Mouse (Mus musculus) lung, postnatal 25 days (tissue): ENCODE results near the gene Mboat2.

Experiments used
- DNase-seq: peaks from one replicate; pipeline ENCODE4 v3.0.0; 2022; ENCODE audit warnings: low spot score

Gene Mboat2

DNA sequence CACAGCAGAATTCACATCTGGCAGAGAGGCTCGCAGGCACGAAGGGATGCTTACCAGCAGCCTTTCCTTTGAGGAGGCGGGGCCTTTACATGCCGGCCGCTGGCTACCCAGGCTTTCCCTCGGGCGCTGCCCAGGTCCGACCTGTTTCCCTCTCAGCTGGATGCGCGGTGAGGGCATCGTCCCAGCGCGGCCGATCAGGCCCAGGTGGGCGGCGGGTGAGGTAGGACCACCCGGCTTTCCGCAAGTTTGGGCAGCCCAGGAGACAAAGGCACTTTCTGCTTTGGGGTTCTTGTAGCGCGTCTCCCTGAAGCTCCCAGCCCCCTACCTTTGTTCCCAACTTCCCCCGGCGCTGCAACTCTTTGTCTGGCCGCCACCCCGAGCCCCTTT lies at the start of gene Mboat2:
Gene Mboat2, plus strand, starts transcription at position 114 of the 387 bp plus-strand sequence.
- DNase-seq, result peak; percentile 34

DNA sequence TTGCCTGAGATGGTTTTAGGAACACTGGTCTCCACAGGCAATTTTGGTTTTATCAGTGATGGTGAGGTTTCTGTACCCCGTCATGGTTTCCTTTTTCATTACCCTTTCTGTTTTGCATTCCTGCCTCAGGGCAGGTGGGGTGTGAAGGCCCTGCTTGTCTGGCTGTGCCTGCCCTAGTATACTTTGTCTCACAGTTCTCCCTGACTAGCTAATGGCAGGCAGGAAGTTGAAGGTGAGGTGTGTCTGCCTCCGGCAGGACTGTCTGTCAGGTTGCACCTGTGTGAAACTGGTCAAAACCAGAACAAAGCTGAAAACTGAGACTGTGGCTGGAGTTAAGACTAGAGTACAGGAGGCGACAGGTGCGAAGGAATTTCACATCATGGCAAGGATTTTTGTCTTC lies 46.9 kb upstream of the Mboat2 start:
- DNase-seq, result no peak

DNA sequence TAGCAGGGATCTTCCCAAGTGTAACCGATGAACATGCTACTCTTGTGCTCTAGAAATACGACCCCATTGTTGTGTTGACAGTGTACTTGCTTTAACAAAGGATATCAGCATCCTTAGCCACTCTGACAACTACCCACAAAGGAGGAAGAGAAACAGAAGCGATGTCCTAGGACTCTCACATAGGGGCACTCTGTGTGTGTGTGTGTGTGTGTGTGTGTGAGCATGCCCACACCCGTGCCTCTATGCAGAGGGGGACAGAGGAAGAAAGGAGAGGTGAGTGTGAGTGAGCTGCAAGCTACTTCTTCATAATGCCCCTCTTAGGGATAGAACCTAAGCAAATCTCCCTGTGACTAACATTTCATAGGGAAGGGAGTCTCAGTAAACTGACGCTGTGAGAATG lies 44.8 kb upstream of the Mboat2 start:
- no peak for DNase-seq

- DNase-seq, result no peak
Measured at GRCm38 (mm10) chr12:24786316-24786715, 44.4 kb upstream of the Mboat2 start.

GRCm38 (mm10) chr12:24789659-24790058 lies 41.0 kb upstream of the Mboat2 start:
- peak; percentile 1 for DNase-seq

DNA sequence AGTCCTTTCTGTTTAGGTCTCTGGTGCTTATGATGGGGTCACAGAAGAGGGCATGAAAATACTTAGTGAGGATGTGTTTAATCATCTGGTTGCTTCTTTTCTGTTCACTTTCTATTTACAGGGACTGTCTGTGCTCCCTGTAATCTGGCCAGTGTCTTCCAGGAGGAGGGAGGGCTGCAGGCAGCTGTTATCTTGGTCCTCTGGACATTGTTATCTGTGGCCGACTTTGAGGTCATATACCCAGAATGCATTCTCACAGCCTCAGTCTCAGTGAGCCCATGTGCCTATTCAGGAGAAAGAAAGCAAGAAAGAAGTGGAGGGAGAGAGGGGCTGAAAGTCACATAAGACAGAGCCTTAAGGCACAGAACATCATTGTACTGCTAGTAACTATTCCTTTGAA lies 19.4 kb upstream of the Mboat2 start:
- DNase-seq, result no peak

- DNase-seq, result no peak
Measured at GRCm38 (mm10) chr12:24811906-24812305, 18.8 kb upstream of the Mboat2 start.

- DNase-seq, result no peak
Measured at GRCm38 (mm10) chr12:24822831-24823230, 7.8 kb upstream of the Mboat2 start.

GRCm38 (mm10) chr12:24823636-24824354 lies 6.9 kb upstream of the Mboat2 start:
- no peak for DNase-seq

- DNase-seq, result no peak
Measured at GRCm38 (mm10) chr12:24830086-24830485, 593 bp upstream of the Mboat2 start.

- peak; percentile 70 for DNase-seq
Measured at GRCm38 (mm10) chr12:24831153-24831963, 679 bp downstream of the Mboat2 start.

GRCm38 (mm10) chr12:24831964-24832427 lies 1.3 kb downstream of the Mboat2 start:
- DNase-seq, result no peak

DNA sequence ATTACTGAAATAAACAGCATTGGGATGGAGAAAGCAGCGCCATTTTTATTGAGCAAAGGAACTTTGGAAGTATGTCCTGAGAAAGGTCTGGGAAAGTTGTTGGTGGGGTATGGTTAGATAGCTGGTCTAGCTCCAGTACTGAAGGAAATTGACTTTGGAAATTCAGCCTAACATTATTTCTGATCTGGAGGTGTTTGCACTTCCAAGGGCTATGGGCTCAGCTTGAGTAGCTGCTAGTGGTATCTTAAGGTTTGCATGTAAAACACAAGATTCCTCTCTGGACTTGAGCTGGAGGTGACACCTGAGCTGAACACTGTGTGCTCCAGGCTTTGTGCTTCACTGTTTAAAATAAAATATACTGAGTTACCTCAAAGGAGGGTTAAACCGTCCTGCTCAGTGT lies 1.8 kb downstream of the Mboat2 start:
- no peak for DNase-seq

- DNase-seq, result no peak
Measured at GRCm38 (mm10) chr12:24837947-24838346, 7.3 kb downstream of the Mboat2 start.

- DNase-seq, result no peak
Measured at GRCm38 (mm10) chr12:24841115-24841879, 10.6 kb downstream of the Mboat2 start.

- DNase-seq, result no peak
Measured at GRCm38 (mm10) chr12:24842299-24842910, 11.7 kb downstream of the Mboat2 start.

- DNase-seq, result no peak
Measured at GRCm38 (mm10) chr12:24843395-24844072, 12.9 kb downstream of the Mboat2 start.

DNA sequence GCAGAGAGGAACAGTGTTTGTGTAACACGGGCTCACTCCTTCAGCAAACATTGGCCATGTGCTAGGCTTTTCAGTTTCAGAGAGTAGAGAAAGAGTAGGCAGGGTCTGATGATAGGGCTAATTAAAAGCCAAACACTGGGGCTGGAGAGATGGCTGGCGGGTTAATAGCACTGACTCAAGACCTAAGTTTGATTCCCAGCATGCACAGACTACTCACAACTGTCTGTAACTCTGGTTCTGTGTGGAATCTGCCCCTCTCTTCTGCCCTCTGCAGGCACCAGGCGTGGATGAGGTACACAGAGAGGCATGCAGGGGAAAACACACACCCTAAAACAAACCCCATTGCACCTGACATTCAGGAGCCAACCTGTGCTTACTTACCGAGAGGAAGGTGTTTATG lies 14.7 kb downstream of the Mboat2 start:
- DNase-seq, result no peak

GRCm38 (mm10) chr12:24848107-24848506 lies 17.4 kb downstream of the Mboat2 start:
- DNase-seq, result no peak

DNA sequence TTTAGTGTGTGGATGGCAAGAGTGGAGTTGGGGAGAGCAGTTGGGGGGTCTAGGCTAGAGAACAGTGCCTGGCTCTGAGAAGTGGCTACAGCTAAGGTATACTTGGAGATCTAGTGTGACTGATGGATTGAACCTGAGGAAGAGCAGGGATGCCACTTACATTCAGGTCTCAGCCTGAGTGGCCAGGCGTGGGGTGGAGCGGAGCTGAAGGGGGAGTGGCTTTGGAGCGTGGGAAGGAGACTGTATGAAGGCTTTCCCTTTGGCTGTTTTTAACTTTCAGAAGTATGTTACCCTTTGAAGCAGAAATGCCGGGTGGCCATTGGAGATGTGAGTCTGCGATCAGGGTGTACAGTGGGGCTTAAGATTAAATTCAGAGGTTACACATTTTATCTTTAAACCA lies 26.7 kb downstream of the Mboat2 start:
- DNase-seq, result no peak

DNA sequence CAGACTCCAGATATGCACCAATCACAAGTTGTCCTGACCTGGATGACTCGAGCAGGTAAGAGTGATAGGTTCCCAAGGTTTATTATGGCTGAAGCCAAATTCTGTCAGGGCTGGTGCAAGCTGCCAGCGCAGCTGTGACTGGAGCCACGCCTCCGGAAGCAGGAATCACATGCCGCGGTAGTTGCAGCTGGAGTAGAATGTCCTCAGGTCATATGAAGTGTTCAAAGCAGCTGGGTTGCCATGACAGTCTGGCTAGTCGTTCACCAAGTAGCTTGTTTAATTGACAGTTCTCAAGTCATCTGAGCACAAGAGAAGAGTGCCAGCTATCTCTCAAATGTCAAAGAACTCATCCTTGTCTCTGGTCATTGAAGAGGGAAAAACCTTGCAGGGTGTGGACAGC lies 28.7 kb downstream of the Mboat2 start:
- DNase-seq, result no peak

DNA sequence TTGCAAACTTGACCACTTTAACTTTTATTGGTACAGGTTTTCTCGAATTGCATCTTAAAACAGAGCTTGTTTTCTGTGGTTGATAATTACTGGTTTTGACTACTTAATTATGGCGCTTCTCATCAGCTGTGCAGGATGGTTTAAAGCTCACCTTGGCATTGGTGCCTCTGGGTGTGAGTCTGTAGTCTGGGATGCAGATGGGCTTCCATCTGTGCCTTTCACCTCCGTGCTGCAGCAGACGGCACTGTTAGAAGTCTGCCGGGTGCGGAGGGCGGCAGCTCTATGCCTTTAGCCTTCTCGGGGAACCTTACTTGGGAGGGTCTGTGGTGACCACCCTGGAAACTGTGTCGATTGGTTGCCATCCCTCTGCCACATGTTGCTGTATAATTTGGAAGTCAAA lies 29.8 kb downstream of the Mboat2 start:
- no peak for DNase-seq
